Mouse (Mus musculus) urinary bladder, adult 2 months (tissue): ENCODE measurements around the gene Zswim1. TPM values are rescaled to one million over a fixed set of nuclear protein-coding genes. Genes with fewer than 3 reads are reported as not detected.

Experiments
- DNase-seq: peaks from one replicate; pipeline ENCODE4 v3.0.0; 2022; ENCODE audit warnings: low spot score
- polyA plus RNA-seq: library from polyadenylated mRNA; depleted of rRNA; stranded (reverse); fragments of >200 nt; gene quantifications from 2 replicates; pipeline ENCODE4 v1.2.3, GENCODE M21; 2012; rRNA removed

Gene Zswim1
- polyA plus RNA-seq = 5.4 and 8.1 TPM in 2 replicates

DNA sequence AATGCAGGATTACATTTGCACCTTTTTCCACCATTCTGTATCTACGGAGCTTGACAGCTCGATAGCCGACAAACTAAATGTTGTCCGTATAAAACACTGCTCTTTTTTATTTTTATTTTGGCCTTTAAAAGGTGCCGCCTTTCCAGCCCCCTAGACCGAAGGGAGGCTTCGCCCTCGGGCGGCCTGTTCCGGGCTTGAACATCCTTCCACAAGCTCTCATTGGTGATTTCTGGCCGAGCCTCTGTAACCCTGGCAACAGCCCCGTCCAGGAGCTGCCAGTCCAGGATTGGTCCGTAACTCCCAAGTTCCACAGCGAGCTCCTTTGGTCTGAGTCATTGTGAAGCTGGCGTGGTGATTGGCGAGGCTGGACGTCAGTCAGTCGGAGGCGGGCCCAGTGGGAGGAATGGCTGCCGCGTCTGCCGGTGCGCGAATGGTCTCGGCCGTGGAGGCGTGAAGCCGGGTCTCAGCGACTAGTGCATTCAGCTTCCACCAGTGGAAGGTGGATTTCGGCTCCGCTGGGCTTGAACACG, at the start of gene Zswim1:
Gene Zswim1, plus strand, starts transcription at position 51 of the 530 bp plus-strand sequence.
- peak; percentile 99 for DNase-seq

DNA sequence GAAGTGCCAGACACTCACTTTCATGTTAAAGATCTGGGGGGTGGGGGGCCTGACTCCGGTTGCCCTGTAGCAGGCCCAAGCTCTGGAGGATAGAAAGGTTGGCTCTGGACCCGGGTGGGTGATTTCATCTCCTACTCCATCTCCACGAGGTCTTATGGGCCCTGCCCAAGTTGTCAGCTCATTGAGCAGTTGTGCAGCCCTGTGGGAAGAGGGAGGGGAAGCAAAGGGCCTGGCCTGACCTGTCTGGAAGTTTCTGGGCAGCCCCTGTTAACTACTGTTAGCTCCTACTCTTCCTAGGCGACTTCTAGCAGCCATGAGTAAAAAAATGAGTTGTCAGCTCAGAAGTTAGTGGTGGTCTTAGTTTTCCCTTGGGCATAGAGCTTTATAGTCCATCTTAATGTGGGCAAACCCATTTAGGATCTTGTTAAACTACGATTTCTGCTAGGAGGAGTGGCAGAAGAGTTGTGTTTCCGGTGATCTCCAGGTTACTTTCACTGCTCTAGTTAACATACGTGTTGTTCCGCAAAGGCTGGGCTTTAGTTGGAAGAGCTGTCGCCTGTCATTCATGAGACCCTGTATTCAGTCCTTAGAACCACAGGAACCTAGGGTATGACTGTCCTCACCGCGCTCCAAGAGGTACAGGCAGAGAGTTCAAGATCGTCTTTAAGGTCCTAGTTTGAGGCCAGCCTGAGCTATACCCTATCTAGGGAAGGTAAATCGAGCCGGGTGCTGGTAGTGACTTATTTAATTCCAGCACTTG, 49.1 kb upstream of the Zswim1 start:
- DNase-seq = no peak

GRCm38 (mm10) chr2:164773989-164774364, 48.5 kb upstream of the Zswim1 start:
- no peak for DNase-seq

DNA sequence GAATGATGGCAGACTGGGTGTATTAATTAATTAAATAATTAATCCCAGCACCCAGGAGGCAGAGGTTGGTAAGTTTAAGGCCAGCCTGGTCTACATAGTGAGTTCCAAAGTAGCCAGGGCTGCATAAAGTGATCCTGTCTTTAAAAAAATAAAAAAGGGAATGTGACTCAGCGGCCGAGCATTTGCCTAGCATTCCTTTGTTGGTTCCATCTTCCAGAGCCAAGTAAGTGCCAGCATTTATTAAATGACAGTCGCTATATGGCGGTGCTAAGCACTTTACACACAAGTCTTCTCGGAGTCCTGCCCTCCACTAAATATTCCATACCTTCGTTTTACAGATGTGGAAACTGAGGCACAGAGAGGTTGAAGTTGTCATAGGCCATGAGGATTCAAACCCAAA, 46.4 kb upstream of the Zswim1 start:
- DNase-seq = no peak

- DNase-seq = no peak
These were observed 45.7 kb upstream of the Zswim1 start for GRCm38 (mm10) chr2:164776801-164777200.

DNA sequence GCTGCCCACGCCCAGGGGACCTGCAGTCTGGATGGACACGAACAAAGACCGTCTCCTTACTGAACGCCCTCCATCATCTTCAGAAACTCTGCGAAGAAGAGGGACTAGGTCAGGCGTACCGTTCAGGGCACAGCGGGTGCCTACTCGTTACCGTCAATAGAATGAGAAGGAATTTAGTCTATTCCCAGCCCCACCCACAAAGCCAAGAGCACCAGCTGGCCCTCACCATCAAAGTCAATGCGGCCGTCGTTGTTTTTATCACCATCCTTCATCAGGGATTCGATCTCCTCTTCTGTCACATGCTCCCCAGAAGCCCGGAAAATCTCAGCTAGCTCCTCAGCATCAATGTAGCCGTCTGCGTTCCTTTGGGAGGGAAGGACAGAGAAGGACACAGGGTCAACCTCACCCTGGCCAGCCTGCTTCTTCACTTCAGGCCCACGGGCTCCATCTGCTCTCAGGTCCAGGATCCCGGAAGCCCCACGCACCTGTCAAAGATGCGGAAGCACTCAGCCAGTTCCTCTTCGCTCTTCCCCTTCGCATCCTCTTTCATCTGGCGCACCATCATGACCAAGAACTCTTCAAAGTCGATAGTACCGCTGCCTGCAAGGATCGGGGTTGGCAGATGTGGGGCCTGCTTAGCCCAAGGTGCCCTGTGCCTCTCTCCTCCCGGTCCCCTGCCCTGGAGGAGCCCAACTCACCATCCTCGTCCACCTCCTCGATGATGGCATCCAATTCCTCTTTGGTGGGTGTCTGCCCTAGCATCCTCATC, 45.1 kb upstream of the Zswim1 start:
- DNase-seq = no peak

GRCm38 (mm10) chr2:164778015-164778287, 44.5 kb upstream of the Zswim1 start:
- DNase-seq = no peak

DNA sequence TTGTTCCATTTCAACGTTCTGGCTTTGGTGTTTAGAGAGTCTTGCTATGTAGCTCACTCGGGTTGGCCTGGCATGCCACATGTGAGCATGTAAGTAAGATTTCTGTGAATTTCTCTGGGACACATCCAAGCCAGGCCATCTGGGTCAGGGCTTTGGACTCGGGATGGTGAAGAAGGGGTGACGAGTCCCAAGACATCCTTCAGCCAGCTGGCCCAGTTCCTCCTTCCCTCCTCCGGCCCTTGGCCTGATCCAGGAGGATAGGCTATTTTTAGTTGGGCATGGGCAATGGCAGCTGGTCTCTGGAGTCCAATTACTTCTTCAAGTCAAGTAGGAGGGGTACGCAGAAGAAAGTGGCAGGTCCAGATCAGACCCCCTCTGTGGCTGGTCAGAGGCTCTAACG, 43.7 kb upstream of the Zswim1 start:
- no peak for DNase-seq

DNA sequence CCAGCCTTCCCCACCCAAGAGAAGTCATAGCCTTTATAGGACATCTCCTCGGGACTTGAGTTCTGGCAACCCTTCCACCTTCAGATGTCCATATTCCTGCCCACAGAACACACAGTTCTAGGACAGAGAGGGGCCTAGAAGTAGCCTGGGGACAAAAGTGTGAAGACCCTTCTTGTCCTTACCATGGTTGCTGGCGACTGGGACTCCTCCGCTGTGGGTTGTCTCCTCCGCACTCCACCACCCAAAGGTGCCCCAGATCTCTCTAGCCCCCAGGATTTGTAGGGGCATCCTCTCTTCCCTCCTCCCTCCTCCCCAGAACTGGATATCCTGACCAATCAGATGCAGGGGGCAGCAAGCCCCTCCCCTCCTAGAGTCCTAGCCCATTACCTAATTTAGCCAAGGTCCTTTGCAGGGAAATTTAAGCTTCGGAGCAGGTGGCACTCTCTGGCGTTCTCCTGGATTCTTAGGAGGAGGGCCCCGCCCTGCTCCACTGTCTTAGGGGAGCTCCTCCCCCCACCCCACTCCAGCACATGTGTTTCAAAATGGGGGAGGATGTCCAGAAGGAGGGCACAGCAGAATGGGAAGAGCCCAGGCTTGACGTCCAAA, 42.9 kb upstream of the Zswim1 start, which contains the start of gene Tnnc2:
Gene Tnnc2, minus strand, starts transcription at position 487 of the 606 bp plus-strand sequence.
- no peak for DNase-seq

DNA sequence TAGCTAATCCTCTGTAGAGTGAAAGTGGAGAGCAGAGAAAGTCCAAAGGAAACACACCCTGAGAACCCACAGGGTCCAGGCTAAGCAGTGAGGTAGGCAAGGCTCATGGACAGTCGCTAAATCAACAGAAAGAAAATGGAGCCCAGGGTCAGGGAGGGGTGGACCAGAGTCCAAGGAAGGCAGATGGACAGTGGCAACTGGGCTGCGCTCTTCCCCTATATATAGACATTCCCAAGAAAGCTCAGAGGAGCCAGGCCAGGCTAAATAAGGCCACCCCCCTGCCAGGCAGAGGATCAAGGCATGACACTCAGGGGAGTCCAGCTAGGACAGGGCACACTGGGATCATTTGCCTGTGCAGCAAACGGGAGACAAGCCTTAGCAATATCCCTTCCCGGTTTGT, 40.6 kb upstream of the Zswim1 start:
- DNase-seq = no peak

DNA sequence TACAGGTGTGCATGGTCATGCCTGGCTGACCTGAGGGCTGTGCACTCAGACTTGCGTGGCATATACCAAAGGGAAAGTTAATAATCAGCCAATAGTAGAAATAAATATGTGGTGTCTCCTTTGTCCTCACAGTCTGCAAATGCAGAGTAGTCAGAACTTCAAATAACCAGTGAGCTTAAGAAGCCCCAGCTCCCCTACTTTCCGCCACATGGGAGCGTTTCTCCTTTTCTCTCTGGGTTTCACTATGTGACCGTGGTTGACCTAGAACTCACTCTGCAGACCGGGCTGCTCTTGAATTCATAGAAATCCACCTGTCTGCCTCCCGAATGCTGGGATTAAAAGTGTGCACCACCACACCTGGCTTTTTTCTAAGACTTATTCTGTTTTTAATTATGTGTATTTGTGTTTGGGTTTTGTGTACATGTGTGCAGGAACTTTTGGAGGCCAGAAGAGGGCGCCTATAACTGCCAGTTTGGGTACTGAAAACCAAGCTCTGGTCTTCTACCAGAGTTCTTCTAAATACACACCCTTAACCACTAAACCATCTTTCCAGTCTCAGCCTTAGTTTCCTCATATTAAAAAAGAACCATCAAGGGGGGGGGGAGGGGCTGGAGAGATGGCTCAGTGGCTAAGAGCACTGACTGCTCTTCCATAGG, 38.4 kb upstream of the Zswim1 start:
- DNase-seq = no peak

- no peak for DNase-seq
These were observed 37.5 kb upstream of the Zswim1 start for GRCm38 (mm10) chr2:164784869-164785420.

GRCm38 (mm10) chr2:164785481-164786387, 36.8 kb upstream of the Zswim1 start, which contains the start of gene Snx21:
TSS of gene Snx21 (plus strand) at chr2:164785823.
- peak; percentile 87 for DNase-seq

DNA sequence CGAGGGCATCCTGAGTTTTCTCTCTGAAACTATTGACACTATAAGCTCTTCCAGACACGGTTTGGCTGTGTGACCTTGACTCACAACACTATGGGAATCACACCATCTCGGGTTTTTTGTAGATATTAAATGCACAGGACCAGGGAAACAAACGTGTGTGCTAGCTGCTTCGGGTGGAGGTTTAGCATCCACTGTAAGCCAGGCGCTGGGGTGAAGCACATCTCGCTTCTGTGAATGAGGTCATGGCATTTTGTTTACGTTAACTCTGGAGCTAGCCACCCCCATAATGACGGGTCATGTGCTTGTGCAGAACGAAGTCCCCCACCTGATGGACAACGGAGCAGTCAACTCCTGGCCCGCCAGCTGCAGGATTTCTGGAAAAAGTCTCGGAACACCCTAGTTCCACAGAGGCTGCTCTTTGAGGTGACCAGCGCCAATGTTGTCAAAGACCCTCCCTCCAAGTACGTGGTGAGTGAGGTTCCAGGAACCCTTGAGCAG, 36.0 kb upstream of the Zswim1 start:
- no peak for DNase-seq

GRCm38 (mm10) chr2:164787032-164787431, 35.5 kb upstream of the Zswim1 start:
- no peak for DNase-seq

DNA sequence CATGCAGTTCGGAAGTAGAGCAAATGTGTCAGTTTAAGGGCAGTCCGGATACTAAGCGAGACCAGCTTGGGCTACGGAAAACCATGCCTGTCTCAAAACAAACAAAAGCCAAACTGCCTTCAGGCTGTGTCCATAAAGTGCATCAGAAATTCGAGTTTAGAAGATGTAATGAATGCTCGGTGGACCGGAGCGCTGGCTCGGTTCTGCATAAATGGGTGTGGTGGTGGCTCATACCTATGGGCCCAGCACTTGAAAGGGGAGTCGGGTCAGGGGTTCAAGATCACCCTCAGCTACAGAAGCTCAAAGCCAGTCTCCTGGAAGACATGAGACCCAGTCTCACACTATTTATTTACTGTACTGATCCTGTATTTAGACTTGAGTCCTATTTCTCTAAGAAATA, 34.7 kb upstream of the Zswim1 start:
- DNase-seq = no peak

GRCm38 (mm10) chr2:164788411-164788810, 34.1 kb upstream of the Zswim1 start:
- no peak for DNase-seq

- no peak for DNase-seq
These were observed 32.0 kb upstream of the Zswim1 start for GRCm38 (mm10) chr2:164790451-164790850.

DNA sequence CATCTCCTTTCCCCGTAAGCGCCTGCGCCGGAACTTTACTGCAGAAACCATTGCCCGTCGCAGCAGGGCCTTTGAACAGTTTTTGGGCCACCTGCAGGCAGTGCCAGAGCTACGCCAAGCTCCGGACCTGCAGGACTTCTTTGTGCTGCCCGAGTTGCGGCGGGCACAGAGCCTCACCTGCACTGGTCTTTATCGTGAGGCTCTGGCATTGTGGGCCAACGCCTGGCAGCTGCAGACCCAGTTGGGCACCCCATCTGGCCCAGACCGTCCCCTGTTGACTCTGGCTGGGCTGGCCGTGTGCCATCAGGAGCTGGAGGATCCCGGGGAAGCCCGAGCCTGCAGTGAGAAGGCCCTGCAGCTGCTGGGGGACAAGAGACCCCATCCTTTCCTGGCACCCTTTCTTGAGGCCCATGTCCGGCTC, 30.6 kb upstream of the Zswim1 start:
- no peak for DNase-seq

- no peak for DNase-seq
These were observed 29.9 kb upstream of the Zswim1 start for GRCm38 (mm10) chr2:164792400-164793190.
